Comparison of ENCODE assay signal across 22 mouse cellular contexts in genomic region chr15:100684450-100684849, GRCm38 (mm10). TPM values are rescaled to one million over a fixed set of nuclear protein-coding genes. Genes with fewer than 3 reads are reported as not detected.
DNase-seq lines count a peak whose midpoint lies in the region; ATAC-seq and TF ChIP-seq lines count a peak whose summit lies in the region.
"Had no signal": no experiment of that assay in that cellular context is flagged by ENCODE, and none has a peak within 500 bp of the region (broad histone marks: within the 10 kb centered on the region; RNA-seq: fewer than 3 reads in every experiment).

No protein-coding gene starts in this region.

- H3K9me3 ChIP-seq in intestine, embryonic 16.5 days (ENCODE audit: control insufficient read depth, low read length): no peaks in the 10 kb centered on the region
- no peaks in the 10 kb centered on the region for H3K9me3 ChIP-seq in intestine, postnatal 0 days (ENCODE audit: control insufficient read depth)
- H3K9me3 ChIP-seq in E14TG2a.4 (ENCODE audit: low read length) (no peaks in the 10 kb centered on the region), ES-Bruce4 (replicated peaks; ENCODE audit: control insufficient read depth, insufficient read depth, low read length, poor library complexity, severe bottlenecking) (no peaks in the 10 kb centered on the region)
- no peaks in the 10 kb centered on the region for H3K9me3 ChIP-seq in liver, embryonic 16.5 days (replicated peaks; ENCODE audit: control insufficient read depth, low read length)
- H3K9me3 ChIP-seq in forebrain, embryonic 15.5 days: no peaks in the 10 kb centered on the region
- no peaks in the 10 kb centered on the region for H3K9me3 ChIP-seq in forebrain, embryonic 11.5 days (ENCODE audit: control insufficient read depth, low read length)
- H3K9me3 ChIP-seq: embryonic facial prominence, embryonic 15.5 days; hindbrain, embryonic 15.5 days; limb, embryonic 10.5 days had no signal

- H3K27me3 ChIP-seq in intestine, embryonic 16.5 days (replicated peaks; ENCODE audit: control insufficient read depth, insufficient read depth, low read length): no peaks in the 10 kb centered on the region
- H3K27me3 ChIP-seq in intestine, postnatal 0 days (replicated peaks; ENCODE audit: control insufficient read depth, insufficient read depth, low read length): no peaks in the 10 kb centered on the region
- H3K27me3 ChIP-seq in E14TG2a.4 (ENCODE audit: insufficient read depth, low read length) (peaks cover 36% of the 10 kb centered on the region), ES-Bruce4 (ENCODE audit: control insufficient read depth, insufficient read depth, low read length, poor library complexity, severe bottlenecking) (no peaks in the 10 kb centered on the region)
- no peaks in the 10 kb centered on the region for H3K27me3 ChIP-seq in liver, embryonic 16.5 days (ENCODE audit: control insufficient read depth, insufficient read depth, low read depth, low read length)
- H3K27me3 ChIP-seq in forebrain, embryonic 15.5 days: no peaks in the 10 kb centered on the region
- H3K27me3 ChIP-seq in forebrain, embryonic 11.5 days (ENCODE audit: control insufficient read depth, insufficient read depth, low read length): no peaks in the 10 kb centered on the region
- H3K27me3 ChIP-seq: hindbrain, embryonic 15.5 days had no signal

- DNase-seq in gastrocnemius, adult 2 months: no peak
- DNase-seq in forebrain, embryonic 11.5 days (ENCODE audit: low spot score): no peak
- DNase-seq: cerebellum, adult 11 months; cerebellum, adult 9-11 months; forebrain, postnatal 0 days; gastrocnemius, postnatal 36 days; kidney, adult 9 months; kidney, postnatal 14 days; lung, postnatal 4 days; midbrain, embryonic 14.5 days; right cerebral cortex, postnatal 25 days; spleen, adult 18-20 months had no signal

- H3K27ac ChIP-seq in intestine, embryonic 16.5 days (ENCODE audit: low read length): no peak overlapping the region
- no peak overlapping the region for H3K27ac ChIP-seq in intestine, postnatal 0 days (ENCODE audit: low read depth, low read length)
- H3K27ac ChIP-seq in ES-Bruce4 (ENCODE audit: insufficient read depth, low read length): no peak overlapping the region
- no peak overlapping the region for H3K27ac ChIP-seq in liver, embryonic 16.5 days (ENCODE audit: low read length)
- H3K27ac ChIP-seq in forebrain, embryonic 15.5 days (replicated peaks): no peak overlapping the region
- H3K27ac ChIP-seq in gastrocnemius, adult 2 months: no peak overlapping the region
- no peak overlapping the region for H3K27ac ChIP-seq in forebrain, embryonic 11.5 days (ENCODE audit: low read depth, low read length)
- H3K27ac ChIP-seq: embryonic facial prominence, embryonic 15.5 days; hindbrain, embryonic 15.5 days; limb, embryonic 10.5 days had no signal

- TF ChIP-seq POLR2A in ES-Bruce4 (IDR thresholded peaks at IDR 0.05; ENCODE audit: insufficient read depth, low read length): no peak

- no peak overlapping the region for H3K4me3 ChIP-seq in intestine, embryonic 16.5 days (ENCODE audit: low read length)
- H3K4me3 ChIP-seq in intestine, postnatal 0 days (ENCODE audit: low read depth, low read length): no peak overlapping the region
- peak overlapping the region; percentile 65 for H3K4me3 ChIP-seq in E14TG2a.4 (replicated peaks; ENCODE audit: low read length)
- H3K4me3 ChIP-seq in ES-Bruce4 (ENCODE audit: low read depth, low read length): peak overlapping the region; percentile 46
- H3K4me3 ChIP-seq in liver, embryonic 16.5 days (ENCODE audit: low read depth, low read length): peak overlapping the region; percentile 25; the same call in 1 of the 2 replicates
- no peak overlapping the region for H3K4me3 ChIP-seq in forebrain, embryonic 15.5 days
- H3K4me3 ChIP-seq in gastrocnemius, adult 2 months: no peak overlapping the region
- no peak overlapping the region for H3K4me3 ChIP-seq in forebrain, embryonic 11.5 days (ENCODE audit: low read depth, low read length)
- H3K4me3 ChIP-seq: embryonic facial prominence, embryonic 15.5 days; hindbrain, embryonic 15.5 days had no signal

- H3K36me3 ChIP-seq in intestine, embryonic 16.5 days (ENCODE audit: control insufficient read depth, insufficient read depth, low read length): no peaks in the 10 kb centered on the region
- H3K36me3 ChIP-seq in intestine, postnatal 0 days (ENCODE audit: control insufficient read depth, insufficient read depth): no peaks in the 10 kb centered on the region
- H3K36me3 ChIP-seq in E14TG2a.4 (ENCODE audit: insufficient read depth, low read length): no peaks in the 10 kb centered on the region
- H3K36me3 ChIP-seq in ES-Bruce4 (ENCODE audit: control insufficient read depth, insufficient read depth, low read length, poor library complexity, severe bottlenecking): no peaks in the 10 kb centered on the region
- H3K36me3 ChIP-seq in liver, embryonic 16.5 days (ENCODE audit: control insufficient read depth, insufficient read depth): no peaks in the 10 kb centered on the region
- H3K36me3 ChIP-seq in forebrain, embryonic 15.5 days: no peaks in the 10 kb centered on the region
- no peaks in the 10 kb centered on the region for H3K36me3 ChIP-seq in forebrain, embryonic 11.5 days (ENCODE audit: control insufficient read depth, insufficient read depth, low read length)
- H3K36me3 ChIP-seq: embryonic facial prominence, embryonic 15.5 days; hindbrain, embryonic 15.5 days; limb, embryonic 10.5 days had no signal

- H3K9ac ChIP-seq in intestine, embryonic 16.5 days (ENCODE audit: low read depth, low read length): no peak overlapping the region
- no peak overlapping the region for H3K9ac ChIP-seq in intestine, postnatal 0 days (ENCODE audit: low read depth, low read length)
- no peak overlapping the region for H3K9ac ChIP-seq in ES-Bruce4 (ENCODE audit: low read depth, poor library complexity, severe bottlenecking)
- H3K9ac ChIP-seq in liver, embryonic 16.5 days (ENCODE audit: low read depth, low read length): no peak overlapping the region
- no peak overlapping the region for H3K9ac ChIP-seq in forebrain, embryonic 15.5 days (replicated peaks)
- no peak overlapping the region for H3K9ac ChIP-seq in forebrain, embryonic 11.5 days (ENCODE audit: low read length)
- H3K9ac ChIP-seq: embryonic facial prominence, embryonic 15.5 days; forebrain, postnatal 0 days; hindbrain, embryonic 15.5 days had no signal

- no peak overlapping the region for H3K4me2 ChIP-seq in intestine, embryonic 16.5 days (ENCODE audit: low read depth, low read length)
- no peak overlapping the region for H3K4me2 ChIP-seq in intestine, postnatal 0 days (replicated peaks; ENCODE audit: low read depth)
- peak overlapping the region; percentile 13 for H3K4me2 ChIP-seq in liver, embryonic 16.5 days (ENCODE audit: low read depth, low read length)
- H3K4me2 ChIP-seq in forebrain, embryonic 15.5 days (replicated peaks): no peak overlapping the region
- H3K4me2 ChIP-seq in forebrain, embryonic 11.5 days (ENCODE audit: low read depth, low read length, severe bottlenecking): no peak overlapping the region
- H3K4me2 ChIP-seq: embryonic facial prominence, embryonic 15.5 days; hindbrain, embryonic 15.5 days had no signal

- no peak for TF ChIP-seq EP300 in ES-Bruce4 (IDR thresholded peaks at IDR 0.05; ENCODE audit: insufficient read depth, low read depth, low read length)

- ATAC-seq in intestine, embryonic 16.5 days: peak; percentile 10; the same call in 1 of the 2 replicates
- no peak for ATAC-seq in intestine, postnatal 0 days
- no peak; the same call in 1 of the 2 replicates for ATAC-seq in liver, embryonic 16.5 days (ENCODE audit: low read depth)
- no peak for ATAC-seq in forebrain, embryonic 15.5 days (replicated peaks)
- ATAC-seq in forebrain, embryonic 11.5 days (replicated peaks; ENCODE audit: low FRiP score): no peak
- ATAC-seq: forebrain, postnatal 0 days had no signal

- intact Hi-C loops in gastrocnemius, adult 2 months (cut with DNase I): loop anchor here (5.0 kb wide), 1 partner anchor 72 kb away; no protein-coding TSS in a partner anchor

- H3K4me1 ChIP-seq in intestine, embryonic 16.5 days (ENCODE audit: control insufficient read depth, insufficient read depth, low read length): peaks cover 15% of the 10 kb centered on the region
- H3K4me1 ChIP-seq in intestine, postnatal 0 days (replicated peaks; ENCODE audit: control insufficient read depth, insufficient read depth, low read length): 0 out of 2 replicates have a peak, but pooled peaks cover 2% of the 10 kb centered on the region
- H3K4me1 ChIP-seq in E14TG2a.4 (replicated peaks; ENCODE audit: low read depth, low read length) (peaks cover 47% of the 10 kb centered on the region), ES-Bruce4 (ENCODE audit: control insufficient read depth, insufficient read depth, low read length) (no peaks in the 10 kb centered on the region)
- H3K4me1 ChIP-seq in liver, embryonic 16.5 days (ENCODE audit: control insufficient read depth, low read depth, low read length): peaks cover 47% of the 10 kb centered on the region
- no peaks in the 10 kb centered on the region for H3K4me1 ChIP-seq in forebrain, embryonic 15.5 days
- no peaks in the 10 kb centered on the region for H3K4me1 ChIP-seq in forebrain, embryonic 11.5 days (replicated peaks; ENCODE audit: control insufficient read depth, insufficient read depth, low read length)
- H3K4me1 ChIP-seq: hindbrain, embryonic 15.5 days had no signal

- 61% methylated on average over 10 of the region's 10 CpGs for WGBS in intestine, embryonic 16.5 days
- 51% methylated on average over 10 of the region's 10 CpGs for WGBS in intestine, postnatal 0 days
- 57% methylated on average over 10 of the region's 10 CpGs for WGBS in liver, embryonic 16.5 days (ENCODE audit: insufficient replicate concordance)
- 77% methylated on average over 10 of the region's 10 CpGs for WGBS in forebrain, embryonic 15.5 days
- WGBS in forebrain, embryonic 11.5 days: 69% methylated on average over 10 of the region's 10 CpGs

- TF ChIP-seq CTCF in intestine, postnatal 0 days (IDR thresholded peaks at IDR 0.05; ENCODE audit: low read depth): no peak
- TF ChIP-seq CTCF in E14TG2a.4 (conservative IDR thresholded peaks at IDR 0.05; ENCODE audit: low read length) (no peak), ES-Bruce4 (IDR thresholded peaks at IDR 0.05; ENCODE audit: low read depth, low read length) (no peak)
- no peak for TF ChIP-seq CTCF in gastrocnemius, adult 2 months (IDR thresholded peaks at IDR 0.05)

RNA-seq across cellular contexts. Expression of gene Cela1, which starts 3.3 kb away (rescaled TPM):
- 180 and 240 TPM in 2 replicates for polyA plus RNA-seq in intestine, embryonic 16.5 days (2015; fragmentation: Nextera tagmentation; extraction: Ambion mirVana)
- polyA plus RNA-seq in intestine, postnatal 0 days (2015; fragmentation: Nextera tagmentation; extraction: Ambion mirVana): 37.2 and 41.1 TPM in 2 replicates
- 2.0 and 2.4 TPM in 2 replicates for polyA plus RNA-seq in ES-Bruce4 (2011; ENCODE audit: insufficient read depth, insufficient read length, low read depth, missing spikeins)
- polyA plus RNA-seq in liver, embryonic 16.5 days (2015; fragmentation: Nextera tagmentation; extraction: Ambion mirVana): 20.3 and 30.0 TPM in 2 replicates
- 0.43 and 0.97 TPM in 2 replicates for polyA plus RNA-seq in forebrain, embryonic 15.5 days (2015; fragmentation: Nextera tagmentation; extraction: Ambion mirVana)
- not detected for total RNA-seq in gastrocnemius, adult 2 months (2021)
- 1.1 and 1.3 TPM in 2 replicates for polyA plus RNA-seq in forebrain, embryonic 11.5 days (2014; fragmentation: Nextera tagmentation; extraction: Ambion mirVana)
- total RNA-seq: gastrocnemius, postnatal 36 days had no signal

RNA-seq across cellular contexts. Expression of gene Bin2, which starts 15.1 kb away (rescaled TPM):
- 8.0 and 9.2 TPM in 2 replicates for polyA plus RNA-seq in intestine, embryonic 16.5 days (2015; fragmentation: Nextera tagmentation; extraction: Ambion mirVana)
- polyA plus RNA-seq in intestine, postnatal 0 days (2015; fragmentation: Nextera tagmentation; extraction: Ambion mirVana): 5.8 and 7.3 TPM in 2 replicates
- polyA plus RNA-seq in ES-Bruce4 (2011; ENCODE audit: insufficient read depth, insufficient read length, low read depth, missing spikeins): 15.4 and 30.0 TPM in 2 replicates
- 18.0 and 20.6 TPM in 2 replicates for polyA plus RNA-seq in liver, embryonic 16.5 days (2015; fragmentation: Nextera tagmentation; extraction: Ambion mirVana)
- 1.2 and 2.0 TPM in 2 replicates for polyA plus RNA-seq in forebrain, embryonic 15.5 days (2015; fragmentation: Nextera tagmentation; extraction: Ambion mirVana)
- under 1 TPM in 1 of 2 experiments, not detected in 1; 0.69 TPM for total RNA-seq in gastrocnemius, adult 2 months (2021)
- 3.9 and 5.4 TPM in 2 replicates for polyA plus RNA-seq in forebrain, embryonic 11.5 days (2014; fragmentation: Nextera tagmentation; extraction: Ambion mirVana)
- polyA plus RNA-seq: C2C12 had no signal

RNA-seq across cellular contexts. Expression of gene Galnt6, which starts 44.7 kb away (rescaled TPM):
- 7.6 and 8.8 TPM in 2 replicates for polyA plus RNA-seq in intestine, embryonic 16.5 days (2015; fragmentation: Nextera tagmentation; extraction: Ambion mirVana)
- 65.3 and 72.5 TPM in 2 replicates for polyA plus RNA-seq in intestine, postnatal 0 days (2015; fragmentation: Nextera tagmentation; extraction: Ambion mirVana)
- 25.1 and 28.1 TPM in 2 replicates for polyA plus RNA-seq in ES-Bruce4 (2011; ENCODE audit: insufficient read depth, insufficient read length, low read depth, missing spikeins)
- 1.8 TPM in 2 replicates for polyA plus RNA-seq in liver, embryonic 16.5 days (2015; fragmentation: Nextera tagmentation; extraction: Ambion mirVana)
- polyA plus RNA-seq in forebrain, embryonic 15.5 days (2015; fragmentation: Nextera tagmentation; extraction: Ambion mirVana): 0.13 and 0.27 TPM in 2 replicates
- total RNA-seq in gastrocnemius, adult 2 months (2021): under 1 TPM; 0.10 to 0.14 TPM
- polyA plus RNA-seq in forebrain, embryonic 11.5 days (2014; fragmentation: Nextera tagmentation; extraction: Ambion mirVana): 0.12 and 0.20 TPM in 2 replicates

RNA-seq across cellular contexts. Expression of gene Smagp, which starts 47.7 kb away (rescaled TPM):
- polyA plus RNA-seq in intestine, embryonic 16.5 days (2015; fragmentation: Nextera tagmentation; extraction: Ambion mirVana): 47.9 and 51.3 TPM in 2 replicates
- 77.1 and 88.6 TPM in 2 replicates for polyA plus RNA-seq in intestine, postnatal 0 days (2015; fragmentation: Nextera tagmentation; extraction: Ambion mirVana)
- polyA plus RNA-seq in ES-Bruce4 (2011; ENCODE audit: insufficient read depth, insufficient read length, low read depth, missing spikeins): 36.6 and 45.6 TPM in 2 replicates
- polyA plus RNA-seq in liver, embryonic 16.5 days (2015; fragmentation: Nextera tagmentation; extraction: Ambion mirVana): 9.1 and 9.3 TPM in 2 replicates
- 1.8 and 2.5 TPM in 2 replicates for polyA plus RNA-seq in forebrain, embryonic 15.5 days (2015; fragmentation: Nextera tagmentation; extraction: Ambion mirVana)
- total RNA-seq in gastrocnemius, adult 2 months (2021): 1 to 10 TPM; 1.9 to 3.5 TPM
- 3.7 and 4.1 TPM in 2 replicates for polyA plus RNA-seq in forebrain, embryonic 11.5 days (2014; fragmentation: Nextera tagmentation; extraction: Ambion mirVana)

Comparison
In these comparisons a context has a peak if more than half of its experiments do, and no peak if none do; other contexts are left out.
1. H3K4me3 ChIP-seq: peak in E14TG2a.4 (single experiment), ES-Bruce4 (single experiment) and liver, embryonic 16.5 days (single experiment); none in intestine, embryonic 16.5 days (single experiment), intestine, postnatal 0 days (single experiment), forebrain, embryonic 15.5 days (single experiment), gastrocnemius, adult 2 months (single experiment) and forebrain, embryonic 11.5 days (single experiment).